Mouse (Mus musculus) myocyte (in vitro differentiated cells): ENCODE data around the gene Camk2b.

Source experiments
- CEBPB ChIP-seq: IDR thresholded peaks from 2 replicates; pipeline ENCODE4 v1.6.1; 2011; ENCODE audit warnings: mild to moderate bottlenecking, moderate library complexity; ENCODE audit not compliant: poor library complexity, insufficient read depth, severe bottlenecking
- E2F4 ChIP-seq: IDR thresholded peaks from one replicate; pipeline ENCODE4 v1.6.1; 2011; ENCODE audit warnings: mild to moderate bottlenecking, control low read depth, moderate library complexity; ENCODE audit not compliant: insufficient read depth
- POLR2A ChIP-seq: IDR thresholded peaks from one replicate; pipeline ENCODE4 v1.6.1; 2011; ENCODE audit warnings: low read depth, mild to moderate bottlenecking, control low read depth, moderate library complexity; ENCODE audit not compliant: insufficient read length
- REST ChIP-seq: IDR thresholded peaks from one replicate; pipeline ENCODE4 v1.6.1; 2011; ENCODE audit warnings: mild to moderate bottlenecking, control low read depth, moderate library complexity; ENCODE audit not compliant: insufficient read depth, insufficient read length
- TCF12 ChIP-seq: IDR thresholded peaks from one replicate; pipeline ENCODE4 v1.6.1; 2011; ENCODE audit warnings: mild to moderate bottlenecking, control low read depth; ENCODE audit not compliant: poor library complexity, insufficient read depth, severe bottlenecking
- TCF3 ChIP-seq: IDR thresholded peaks from one replicate; pipeline ENCODE4 v1.6.1; 2011; ENCODE audit warnings: low read depth, control low read depth; ENCODE audit not compliant: insufficient read length
- USF1 ChIP-seq: IDR thresholded peaks from one replicate; pipeline ENCODE4 v1.6.1; 2011; ENCODE audit warnings: low read depth, mild to moderate bottlenecking, control low read depth, moderate library complexity

- TF ChIP-seq TCF3, result no peak
- TF ChIP-seq TCF12, result no peak
- no peak for TF ChIP-seq POLR2A
- TF ChIP-seq REST, result no peak
- no peak for TF ChIP-seq USF1
- no peak for TF ChIP-seq E2F4
- no peak for TF ChIP-seq CEBPB
These were observed 45.7 kb upstream of the Camk2b start for GRCm38 (mm10) chr11:6111734-6112484.
